Mouse (Mus musculus): ENCODE measurements around the gene Mrpl19. TPM values are rescaled to one million over a fixed set of nuclear protein-coding genes. Genes with fewer than 3 reads are reported as not detected.
A peak's percentile ranks its signal among the peaks of the same experiment; 100 is the strongest.

Mrpl19 gene
- total and polyA plus RNA-seq, 3 experiments = 36.6 to 89.0 TPM; not detected in 1

GRCm38 (mm10) chr6:81923523-81924142 lies 42.1 kb downstream of the Mrpl19 start, which contains the start of gene Gcfc2:
Gene Gcfc2 (plus strand): TSS chr6:81923669.
- Histone ChIP-seq H3K4me1 (ENCODE audit: control insufficient read depth in 1 of 2, insufficient read depth in 2 of 2, low read length in 2 of 2) (peaks cover 0 to 4% of the 10 kb centered on the region in 2 experiments; a peak in 2 of 4 replicates), H3K27me3 (ENCODE audit: control insufficient read depth in 1 of 2, insufficient read depth in 2 of 2, low read length in 2 of 2) (no peaks in the 10 kb centered on the region; a peak in 1 of 4 replicates), H3K27ac (ENCODE audit: control insufficient read depth, low read depth, low read length) (peak within 1 kb of the TSS; percentile 34; the same call in 1 of the 2 replicates), H3K79me2 (ENCODE audit: control insufficient read depth, insufficient read depth, low read length, poor library complexity) (peaks cover 10% of the 10 kb centered on the region), H3K36me3 (ENCODE audit: control insufficient read depth in 1 of 2, insufficient read depth in 2 of 2, low read length in 2 of 2) (peaks cover 4 to 8% of the 10 kb centered on the region in 2 experiments; a peak in 3 of 4 replicates), H3K9ac (ENCODE audit: control insufficient read depth, low read depth, low read length, poor library complexity, severe bottlenecking) (peak within 1 kb of the TSS; percentile 93), H3K4me3 (ENCODE audit: control insufficient read depth in 1 of 2, insufficient read depth in 1 of 2, low read depth in 2 of 2, low read length in 2 of 2) (peak within 1 kb of the TSS; percentile 58 to 89), H3K9me3 (replicated peaks; ENCODE audit: insufficient read depth, low read length) (no peaks in the 10 kb centered on the region)
- peak; percentile 94 for DNase-seq (ENCODE audit: low read depth, low spot score)
- TF ChIP-seq POLR2AphosphoS5 (IDR thresholded peaks at IDR 0.05; ENCODE audit: borderline replicate concordance, low read depth, low read length) (no peak), RCOR1 (IDR thresholded peaks at IDR 0.05; ENCODE audit: low read depth, low read length) (no peak), MEF2A (IDR thresholded peaks at IDR 0.05; ENCODE audit: extremely low read depth, insufficient replicate concordance, low read depth, low read length, poor library complexity, severe bottlenecking) (no peak), MAX (IDR thresholded peaks at IDR 0.05; ENCODE audit: low read length) (peak; percentile 12; the same call in 1 of the 2 replicates), POLR2AphosphoS2 (IDR thresholded peaks at IDR 0.05; ENCODE audit: low read length) (peak; percentile 61; the same call in 1 of the 2 replicates), E2F4 (IDR thresholded peaks at IDR 0.05; ENCODE audit: borderline replicate concordance, low read depth, low read length) (no peak; the same call in 1 of the 2 replicates), CHD1 (IDR thresholded peaks at IDR 0.05; ENCODE audit: low read depth, low read length) (0 out of 2 replicates have a peak, but pooled peaks have one; percentile 19), CTCF (IDR thresholded peaks at IDR 0.05 in 2 of 3, conservative IDR thresholded peaks at IDR 0.05 in 1 of 3; ENCODE audit: control insufficient read depth in 1 of 3, insufficient read depth in 1 of 3, low read depth in 2 of 3, low read length in 3 of 3, poor library complexity in 1 of 3, severe bottlenecking in 1 of 3) (no peak), SIN3A (IDR thresholded peaks at IDR 0.05; ENCODE audit: low read length) (no peak; the same call in 1 of the 2 replicates), MYC (IDR thresholded peaks at IDR 0.05; ENCODE audit: low read depth, low read length) (no peak), ZC3H11A (IDR thresholded peaks at IDR 0.05; ENCODE audit: low read depth, low read length) (no peak), MYB (IDR thresholded peaks at IDR 0.05; ENCODE audit: low read depth, low read length) (no peak), JUND (IDR thresholded peaks at IDR 0.05; ENCODE audit: low read depth, low read length) (no peak), RAD21 (IDR thresholded peaks at IDR 0.05; ENCODE audit: low read depth, low read length) (no peak), MAFK (IDR thresholded peaks at IDR 0.05; ENCODE audit: borderline replicate concordance, low read depth, low read length) (no peak), ZKSCAN1 (IDR thresholded peaks at IDR 0.05; ENCODE audit: low read depth, low read length) (no peak), ZNF384 (IDR thresholded peaks at IDR 0.05; ENCODE audit: low read depth, low read length) (no peak), NELFE (IDR thresholded peaks at IDR 0.05; ENCODE audit: low read depth, low read length) (peak; percentile 82), UBTF (IDR thresholded peaks at IDR 0.05; ENCODE audit: borderline replicate concordance, insufficient read depth, low read depth, low read length) (no peak), HCFC1 (IDR thresholded peaks at IDR 0.05; ENCODE audit: low read depth, low read length) (peak; percentile 53; the same call in 1 of the 2 replicates), ETS1 (IDR thresholded peaks at IDR 0.05; ENCODE audit: low read depth, low read length) (no peak), GATA1 (IDR thresholded peaks at IDR 0.05; ENCODE audit: low read depth, low read length) (no peak), MAZ (IDR thresholded peaks at IDR 0.05; ENCODE audit: low read depth, low read length) (no peak), ZMIZ1 (IDR thresholded peaks at IDR 0.05; ENCODE audit: low read depth, low read length) (no peak), KAT2A (conservative IDR thresholded peaks at IDR 0.05; ENCODE audit: low read depth, low read length) (no peak), CHD2 (IDR thresholded peaks at IDR 0.05; ENCODE audit: low read length) (no peak), BHLHE40 (IDR thresholded peaks at IDR 0.05; ENCODE audit: borderline replicate concordance, low read depth, low read length) (no peak), USF2 (IDR thresholded peaks at IDR 0.05; ENCODE audit: borderline replicate concordance in 1 of 2, insufficient read depth in 1 of 2, low read depth in 1 of 2, low read length in 2 of 2) (no peak), GABPA (IDR thresholded peaks at IDR 0.05; ENCODE audit: low read depth, low read length) (no peak), TAL1 (IDR thresholded peaks at IDR 0.05; ENCODE audit: low read length) (no peak), TBP (IDR thresholded peaks at IDR 0.05; ENCODE audit: low read depth, low read length) (peak; percentile 69), NRF1 (IDR thresholded peaks at IDR 0.05; ENCODE audit: insufficient read depth, low read depth, low read length, poor library complexity, severe bottlenecking) (peak; percentile 97), SMC3 (IDR thresholded peaks at IDR 0.05; ENCODE audit: low read depth, low read length) (no peak), TCF12 (IDR thresholded peaks at IDR 0.05; ENCODE audit: low read depth, low read length) (no peak; the same call in 1 of the 2 replicates), USF1 (IDR thresholded peaks at IDR 0.05; ENCODE audit: low read depth, low read length) (no peak), EP300 (IDR thresholded peaks at IDR 0.05; ENCODE audit: low read depth in 1 of 2, low read length in 2 of 2) (no peak)

All from MEL (cell line).